Mouse (Mus musculus) limb, embryonic 11.5 days (tissue): ENCODE results near the gene Arih1. TPM values are rescaled to one million over a fixed set of nuclear protein-coding genes. Genes with fewer than 3 reads are reported as not detected.

Experiments used
- ATAC-seq: fragments of 200-750 bp; cut with Nextera tagmentation; 2 replicates; pipeline ENCODE4 v1.8.0; 2017; ENCODE audit warnings: low read depth; ENCODE audit not compliant: insufficient number of reproducible peaks, low FRiP score, low TSS enrichment
- DNase-seq: peaks from one replicate; pipeline ENCODE4 v3.0.0-alpha.2; 2015; ENCODE audit warnings: low spot score
- H3K27ac ChIP-seq: fragments of 300-500 bp; sonication (generic); replicated peaks from 2 replicates; pipeline ENCODE4 v1.5.1; 2014; ENCODE audit warnings: low read depth, mild to moderate bottlenecking, low read length
- H3K27me3 ChIP-seq: fragments of 300-500 bp; sonication (generic); 2 replicates; pipeline ENCODE4 v1.6.1; 2014; ENCODE audit warnings: mild to moderate bottlenecking, low read length, mixed read lengths; ENCODE audit not compliant: control insufficient read depth, insufficient read depth
- H3K36me3 ChIP-seq: fragments of 300-500 bp; sonication (generic); 2 replicates; pipeline ENCODE4 v1.6.1; 2014; ENCODE audit warnings: mild to moderate bottlenecking, low read length, moderate library complexity, mixed read lengths; ENCODE audit not compliant: control insufficient read depth, insufficient read depth
- H3K4me1 ChIP-seq: fragments of 300-500 bp; sonication (generic); 2 replicates; pipeline ENCODE4 v1.6.1; 2014; ENCODE audit warnings: low read length, mixed read lengths; ENCODE audit not compliant: control insufficient read depth, insufficient read depth
- H3K4me2 ChIP-seq: fragments of 300-500 bp; sonication (generic); 2 replicates; pipeline ENCODE4 v1.6.1; 2014; ENCODE audit warnings: low read depth, mild to moderate bottlenecking, moderate library complexity; ENCODE audit not compliant: severe bottlenecking
- H3K4me3 ChIP-seq: fragments of 300-500 bp; sonication (generic); 2 replicates; pipeline ENCODE4 v1.5.1; 2014; ENCODE audit warnings: low read depth, low read length
- H3K9ac ChIP-seq: fragments of 300-500 bp; sonication (generic); 2 replicates; pipeline ENCODE4 v1.6.1; 2014; ENCODE audit warnings: mild to moderate bottlenecking, low read length
- H3K9me3 ChIP-seq: fragments of 300-500 bp; sonication (generic); 2 replicates; pipeline ENCODE4 v1.6.1; 2016; ENCODE audit warnings: low read length; ENCODE audit not compliant: control insufficient read depth
- WGBS: fragments of 180-500 bp; shearing (Covaris S2); extraction: QIAGEN DNeasy Blood & Tissue Kit; methylation state at CpG from one replicate; pipeline ENCODE4 v1.1.7; 2014; 5-methylcytosine and 5-hydroxymethylcytosine counted together
- polyA plus RNA-seq: library from polyadenylated mRNA; unstranded; fragments of >200 nt; fragmentation: Nextera tagmentation; extraction: Ambion mirVana; gene quantifications from 2 replicates; pipeline ENCODE4 v1.2.1, GENCODE M21; 2014

Gene Arih1
- polyA plus RNA-seq, 1 experiment from 2014 or later, result 21.2 TPM

GRCm38 (mm10) chr9:59338411-59338810 is 148.0 kb downstream of the Arih1 start:
- H3K27me3 ChIP-seq, result no peaks in the 10 kb centered on the region
- H3K4me2 ChIP-seq, result no peak overlapping the region
- H3K9me3 ChIP-seq, result no peaks in the 10 kb centered on the region
- no peak for ATAC-seq
- H3K27ac ChIP-seq, result no peak overlapping the region
- no peak for DNase-seq
- no peak overlapping the region for H3K9ac ChIP-seq
- WGBS, result 85% methylated on average over 5 of the region's 5 CpGs
- no peaks in the 10 kb centered on the region for H3K4me1 ChIP-seq
- no peak overlapping the region for H3K4me3 ChIP-seq
- H3K36me3 ChIP-seq, result no peaks in the 10 kb centered on the region; the same call in 1 of the 2 replicates

Other genes with a start within 250 kb of the Arih1 start
- 53.4 and 54.3 TPM in 2 replicates for gene Adpgk, start 195.1 kb downstream of the Arih1 start, polyA plus RNA-seq
- 16.8 and 17.8 TPM in 2 replicates for gene Bbs4, start 133.1 kb downstream of the Arih1 start, polyA plus RNA-seq
- 47.1 and 49.5 TPM in 2 replicates for gene Hexa, start 52.9 kb upstream of the Arih1 start, polyA plus RNA-seq
- gene Tmem202, start 53.2 kb upstream of the Arih1 start, polyA plus RNA-seq, result 0.13 and 0.28 TPM in 2 replicates
- not detected in 2 replicates for gene Celf6, start 91.3 kb upstream of the Arih1 start, polyA plus RNA-seq
- gene Parp6, start 130.7 kb upstream of the Arih1 start, polyA plus RNA-seq, result 28.2 and 29.7 TPM in 2 replicates
- 1,975 and 1,999 TPM in 2 replicates for gene Pkm, start 169.8 kb upstream of the Arih1 start, polyA plus RNA-seq
- 0.20 and 0.27 TPM in 2 replicates for gene Gramd2, start 193.5 kb upstream of the Arih1 start, polyA plus RNA-seq